Mouse (Mus musculus) adrenal gland, adult 10 weeks (tissue): ENCODE data around the gene Olfr726. TPM values are rescaled to one million over a fixed set of nuclear protein-coding genes. Genes with fewer than 3 reads are reported as not detected.

ENCODE experiments used
- polyA plus RNA-seq: library from polyadenylated mRNA; stranded (reverse); fragments of 350-450 nt; fragmentation: Illumina TruSeq; extraction: RNeasy Lipid Tissue Mini Kit (QIAGEN cat#74804); gene quantifications from one replicate; pipeline ENCODE4 v1.2.3, GENCODE M21; 2014; ENCODE audit warnings: low read depth, low replicate concordance

Gene Olfr726
- polyA plus RNA-seq: not detected

GRCm38 (mm10) chr14:50090853-50091252 is at the start of gene Olfr726:
Gene Olfr726, minus strand, starts transcription at chr14:50090953.

DNA sequence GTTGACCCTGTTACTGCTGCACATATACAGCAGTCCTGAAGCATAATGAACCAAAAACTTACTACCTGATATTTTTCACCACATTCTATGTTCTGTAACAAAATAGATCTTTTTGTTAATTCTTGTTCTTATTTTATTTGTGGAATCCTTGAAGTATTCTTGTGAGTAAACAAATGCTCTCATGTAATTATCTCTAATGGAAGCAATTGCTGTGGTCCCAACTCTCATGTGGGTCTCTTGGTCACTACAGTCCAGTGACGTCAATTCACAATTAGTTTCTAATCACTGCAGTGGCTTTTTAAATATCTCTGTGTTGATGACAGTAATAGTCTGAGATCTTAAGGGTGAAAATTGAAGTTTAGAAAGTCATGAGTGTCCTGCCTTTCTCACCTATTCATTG is 32.1 kb upstream of the Olfr726 start, which contains the start of gene Olfr727:
Gene Olfr727, plus strand, starts transcription at position 301 of the 400 bp plus-strand sequence.

GRCm38 (mm10) chr14:50040275-50040674 is 50.5 kb downstream of the Olfr726 start, which contains the start of gene Olfr725:
Gene Olfr725, minus strand, starts transcription at chr14:50040375.

Other genes with a start within 250 kb of the Olfr726 start
- not detected for gene Olfr722, start 189.0 kb downstream of the Olfr726 start, polyA plus RNA-seq
- gene Olfr723, start 159.2 kb downstream of the Olfr726 start, polyA plus RNA-seq: not detected
- not detected for gene Olfr724, start 127.7 kb downstream of the Olfr726 start, polyA plus RNA-seq
- gene Olfr725, start 50.6 kb downstream of the Olfr726 start, polyA plus RNA-seq: not detected
- not detected for gene Olfr727, start 32.2 kb upstream of the Olfr726 start, polyA plus RNA-seq
- not detected for gene Olfr728, start 51.7 kb upstream of the Olfr726 start, polyA plus RNA-seq
- gene Olfr729, start 62.0 kb upstream of the Olfr726 start, polyA plus RNA-seq: not detected
- not detected for gene Olfr730, start 97.2 kb upstream of the Olfr726 start, polyA plus RNA-seq
- not detected for gene Olfr731, start 150.9 kb upstream of the Olfr726 start, polyA plus RNA-seq
- gene Olfr732, start 193.3 kb upstream of the Olfr726 start, polyA plus RNA-seq: not detected
- gene Olfr733, start 210.6 kb upstream of the Olfr726 start, polyA plus RNA-seq: not detected
- not detected for gene Olfr734, start 235.8 kb upstream of the Olfr726 start, polyA plus RNA-seq